Mouse (Mus musculus) olfactory bulb, adult 2 months (tissue): ENCODE measurements at regions not wholly inside any gene's neighbourhood (a gene's known extent, or its start where the extent isn't known, plus 50 kb on each side); places are given as distances from the start of the nearest gene placed in this dataset.

Experiments
- CTCF ChIP-seq: fragments of 200-500 bp; IDR thresholded peaks from 2 replicates; pipeline ENCODE4 v1.5.1; 2012; ENCODE audit warnings: low read depth, mild to moderate bottlenecking, low read length, moderate library complexity; ENCODE audit not compliant: insufficient read depth
- POLR2A ChIP-seq: fragments of 200-500 bp; IDR thresholded peaks from 2 replicates; pipeline ENCODE4 v1.6.1; 2012; ENCODE audit warnings: mild to moderate bottlenecking, low read depth, low read length, moderate library complexity; ENCODE audit not compliant: insufficient read depth

- no peak for TF ChIP-seq POLR2A
- TF ChIP-seq CTCF: no peak
Measured at GRCm38 (mm10) chr6:35814476-35814875, 274.8 kb upstream of the Mtpn start.
